Mouse (Mus musculus) kidney, embryonic 16.5 days (tissue): Measurements from ENCODE around the gene Ccdc142. TPM values are rescaled to one million over a fixed set of nuclear protein-coding genes. Genes with fewer than 3 reads are reported as not detected.

Experiments used
- ATAC-seq: fragments of 200-750 bp; cut with Nextera tagmentation; 2 replicates; pipeline ENCODE4 v1.8.0; 2017; ENCODE audit warnings: moderate TSS enrichment; ENCODE audit not compliant: low FRiP score, low TSS enrichment
- H3K27ac ChIP-seq: fragments of 300-500 bp; sonication (generic); 2 replicates; pipeline ENCODE4 v1.5.1; 2014; ENCODE audit warnings: low read length
- H3K27me3 ChIP-seq: fragments of 300-500 bp; sonication (generic); 2 replicates; pipeline ENCODE4 v1.6.1; 2014; ENCODE audit warnings: low read length, control low read depth, mixed read lengths; ENCODE audit not compliant: insufficient read depth
- H3K36me3 ChIP-seq: fragments of 300-500 bp; sonication (generic); 2 replicates; pipeline ENCODE4 v1.6.1; 2014; ENCODE audit warnings: low read length, control low read depth, mixed read lengths; ENCODE audit not compliant: insufficient read depth
- H3K4me1 ChIP-seq: fragments of 300-500 bp; sonication (generic); 2 replicates; pipeline ENCODE4 v1.6.1; 2014; ENCODE audit warnings: low read length, control low read depth, mixed read lengths; ENCODE audit not compliant: insufficient read depth
- H3K4me2 ChIP-seq: fragments of 300-500 bp; sonication (generic); replicated peaks from 2 replicates; pipeline ENCODE4 v1.6.1; 2014; ENCODE audit warnings: low read depth, low read length
- H3K4me3 ChIP-seq: fragments of 300-500 bp; sonication (generic); 2 replicates; pipeline ENCODE4 v1.5.1; 2014; ENCODE audit warnings: mild to moderate bottlenecking, low read length
- H3K9ac ChIP-seq: fragments of 300-500 bp; sonication (generic); replicated peaks from 2 replicates; pipeline ENCODE4 v1.6.1; 2014; ENCODE audit warnings: low read length
- H3K9me3 ChIP-seq: fragments of 300-500 bp; sonication (generic); 2 replicates; pipeline ENCODE4 v1.6.1; 2016; ENCODE audit warnings: low read length, control low read depth
- WGBS: fragments of 180-500 bp; shearing (Covaris S2); extraction: QIAGEN DNeasy Blood & Tissue Kit; methylation state at CpG from one replicate; pipeline ENCODE4 v1.1.7; 2014; 5-methylcytosine and 5-hydroxymethylcytosine counted together
- polyA plus RNA-seq: library from polyadenylated mRNA; unstranded; fragments of >200 nt; fragmentation: Nextera tagmentation; extraction: Ambion mirVana; gene quantifications from 2 replicates; pipeline ENCODE4 v1.2.1, GENCODE M21; 2015

The Ccdc142 gene
- polyA plus RNA-seq, 1 experiment from 2014 or later = 3.9 TPM

GRCm38 (mm10) chr6:83122961-83123360 lies 21.6 kb downstream of the Ccdc142 start:
- no peak for ATAC-seq
- Histone ChIP-seq H3K27me3 (no peaks in the 10 kb centered on the region), H3K9me3 (no peaks in the 10 kb centered on the region), H3K27ac (no peak overlapping the region), H3K9ac (no peak overlapping the region), H3K36me3 (peaks cover 17% of the 10 kb centered on the region), H3K4me3 (0 out of 2 replicates have a peak overlapping the region, but pooled peaks have one; percentile 76), H3K4me2 (peak overlapping the region; percentile 91), H3K4me1 (peaks cover 53% of the 10 kb centered on the region)
- WGBS = 74% methylated on average over 5 of the region's 5 CpGs

GRCm38 (mm10) chr6:83124851-83125312 lies 23.5 kb downstream of the Ccdc142 start:
- no peak for ATAC-seq

GRCm38 (mm10) chr6:83125331-83125730 lies 23.9 kb downstream of the Ccdc142 start, which contains the start of gene Ino80b:
Ino80b (minus strand) TSS chr6:83125431.
- H3K36me3 ChIP-seq = peaks cover 3% of the 10 kb centered on the region; the same call in 1 of the 2 replicates
- peaks cover 35% of the 10 kb centered on the region for H3K4me1 ChIP-seq
- H3K27ac ChIP-seq = peak within 1 kb of the TSS; percentile 76; the same call in 1 of the 2 replicates
- H3K9me3 ChIP-seq = no peaks in the 10 kb centered on the region
- H3K4me2 ChIP-seq = peak within 1 kb of the TSS; percentile 91
- no peak for ATAC-seq
- no peaks in the 10 kb centered on the region for H3K27me3 ChIP-seq
- WGBS = 27% methylated on average over 5 of the region's 5 CpGs
- H3K9ac ChIP-seq = peak within 1 kb of the TSS; percentile 85
- H3K4me3 ChIP-seq = peak within 1 kb of the TSS; percentile 78

More at GRCm38 (mm10) chr6:83124851-83125312, 23.5 kb downstream of the Ccdc142 start:
- H3K27ac ChIP-seq = peak overlapping the region; percentile 76; the same call in 1 of the 2 replicates
- no peaks in the 10 kb centered on the region for H3K27me3 ChIP-seq
- H3K36me3 ChIP-seq = peaks cover 3% of the 10 kb centered on the region; the same call in 1 of the 2 replicates
- H3K9ac ChIP-seq = peak overlapping the region; percentile 85
- WGBS = under 1% methylated on average over 30 of the region's 30 CpGs
- H3K4me3 ChIP-seq = peak overlapping the region; percentile 78
- H3K4me2 ChIP-seq = peak overlapping the region; percentile 91
- no peaks in the 10 kb centered on the region for H3K9me3 ChIP-seq
- peaks cover 39% of the 10 kb centered on the region for H3K4me1 ChIP-seq

- no peak overlapping the region for H3K4me3 ChIP-seq
- H3K9me3 ChIP-seq = no peaks in the 10 kb centered on the region
- peaks cover 37% of the 10 kb centered on the region for H3K4me1 ChIP-seq
- no peak overlapping the region for H3K9ac ChIP-seq
- H3K27ac ChIP-seq = no peak overlapping the region
- peaks cover 3% of the 10 kb centered on the region; the same call in 1 of the 2 replicates for H3K36me3 ChIP-seq
- H3K4me2 ChIP-seq = no peak overlapping the region
- ATAC-seq = no peak
- H3K27me3 ChIP-seq = no peaks in the 10 kb centered on the region
- WGBS = 95% methylated on average over 5 of the region's 5 CpGs
Measured at GRCm38 (mm10) chr6:83127419-83127818, 26.0 kb downstream of the Ccdc142 start.

- peak; percentile 36; the same call in 1 of the 2 replicates for ATAC-seq
- Histone ChIP-seq H3K4me3 (no peak overlapping the region), H3K9ac (no peak overlapping the region), H3K27me3 (no peaks in the 10 kb centered on the region), H3K4me1 (peaks cover 30% of the 10 kb centered on the region), H3K36me3 (no peaks in the 10 kb centered on the region), H3K4me2 (0 out of 2 replicates have a peak overlapping the region, but pooled peaks have one; percentile 12), H3K27ac (peak overlapping the region; percentile 89), H3K9me3 (no peaks in the 10 kb centered on the region)
- WGBS = 50% methylated on average over 6 of the region's 6 CpGs
Measured at GRCm38 (mm10) chr6:83131469-83132034, 30.2 kb downstream of the Ccdc142 start.

GRCm38 (mm10) chr6:83132176-83132919 lies 30.9 kb downstream of the Ccdc142 start:
- 80% methylated on average over 9 of the region's 9 CpGs for WGBS
- Histone ChIP-seq H3K27me3 (no peaks in the 10 kb centered on the region), H3K9me3 (no peaks in the 10 kb centered on the region), H3K4me1 (peaks cover 34% of the 10 kb centered on the region), H3K4me3 (no peak overlapping the region), H3K9ac (no peak overlapping the region), H3K36me3 (no peaks in the 10 kb centered on the region), H3K4me2 (no peak overlapping the region), H3K27ac (peak overlapping the region; percentile 89)
- ATAC-seq = no peak

GRCm38 (mm10) chr6:83134226-83134625 lies 32.8 kb downstream of the Ccdc142 start:
- ATAC-seq = no peak
- no peak overlapping the region for H3K4me3 ChIP-seq
- H3K9me3 ChIP-seq = no peaks in the 10 kb centered on the region
- WGBS = 57% methylated on average over 3 of the region's 3 CpGs
- H3K27ac ChIP-seq = no peak overlapping the region
- no peak overlapping the region for H3K9ac ChIP-seq
- no peaks in the 10 kb centered on the region for H3K27me3 ChIP-seq
- H3K4me2 ChIP-seq = no peak overlapping the region
- peaks cover 48% of the 10 kb centered on the region for H3K4me1 ChIP-seq
- H3K36me3 ChIP-seq = no peaks in the 10 kb centered on the region

GRCm38 (mm10) chr6:83134951-83135513 lies 33.6 kb downstream of the Ccdc142 start, which contains the start of gene Rtkn:
Rtkn (plus strand) TSS chr6:83135463.
- Histone ChIP-seq H3K4me1 (peaks cover 48% of the 10 kb centered on the region), H3K4me3 (peak within 1 kb of the TSS; percentile 62), H3K36me3 (no peaks in the 10 kb centered on the region), H3K27me3 (no peaks in the 10 kb centered on the region), H3K27ac (peak within 1 kb of the TSS; percentile 100), H3K9ac (peak within 1 kb of the TSS; percentile 97), H3K9me3 (no peaks in the 10 kb centered on the region), H3K4me2 (peak within 1 kb of the TSS; percentile 69)
- no peak for ATAC-seq
- 53% methylated on average over 7 of the region's 7 CpGs for WGBS

GRCm38 (mm10) chr6:83135571-83136161 lies 34.3 kb downstream of the Ccdc142 start:
- Histone ChIP-seq H3K27me3 (no peaks in the 10 kb centered on the region), H3K4me1 (peaks cover 48% of the 10 kb centered on the region), H3K9me3 (no peaks in the 10 kb centered on the region), H3K36me3 (no peaks in the 10 kb centered on the region), H3K9ac (peak overlapping the region; percentile 97), H3K27ac (peak overlapping the region; percentile 100), H3K4me3 (peak overlapping the region; percentile 62), H3K4me2 (peak overlapping the region; percentile 69)
- 0 out of 2 replicates have a peak, but pooled peaks have one; percentile 1 for ATAC-seq
- 2% methylated on average over 37 of the region's 37 CpGs for WGBS
